Mouse (Mus musculus) kidney, adult 11 months (tissue): ENCODE results near the gene Ulk3.
A peak's percentile ranks its signal among the peaks of the same experiment; 100 is the strongest.

Experiments used
- DNase-seq: peaks from one replicate; pipeline ENCODE4 v3.0.0; 2022

The Ulk3 gene

DNA sequence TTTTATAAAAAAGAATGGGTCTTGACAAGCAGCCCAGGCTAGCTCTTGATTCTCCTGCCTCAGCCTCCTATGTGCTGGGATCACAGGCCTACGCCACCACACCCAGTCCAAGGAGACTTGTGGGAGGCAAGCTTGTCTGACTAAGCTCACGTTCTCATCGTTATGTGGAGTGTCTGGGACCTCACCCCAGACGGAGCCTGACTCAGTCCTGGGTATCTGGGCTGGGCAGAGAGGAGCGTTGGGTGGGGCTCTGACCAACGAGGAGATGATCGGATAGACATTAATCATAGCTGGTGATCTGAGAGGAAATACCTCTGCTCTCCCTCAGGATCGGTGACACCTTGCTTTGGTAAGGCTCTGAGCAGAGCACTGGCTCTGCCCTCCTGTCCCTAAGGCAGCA, 29.6 kb downstream of the Ulk3 start:
- DNase-seq = no peak

DNA sequence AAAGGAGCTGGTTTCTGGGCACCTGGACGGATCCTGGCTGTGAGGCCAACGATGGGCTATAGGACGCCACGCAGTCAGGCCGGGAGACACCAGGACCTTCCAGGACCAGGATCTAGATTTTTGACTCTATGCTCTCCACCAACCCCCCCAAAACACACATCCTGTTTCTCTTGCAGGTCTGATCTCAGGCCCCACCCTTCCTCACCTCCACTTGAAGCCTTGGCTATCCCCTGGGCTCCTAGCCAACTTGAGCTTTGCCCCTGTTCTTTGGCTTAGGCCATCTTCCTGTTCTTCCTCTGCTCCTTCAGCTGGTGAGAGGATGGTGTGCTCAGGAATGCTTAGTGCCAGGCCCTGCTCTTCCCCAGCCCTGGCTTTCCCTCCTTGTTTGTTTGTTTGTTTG, 31.4 kb downstream of the Ulk3 start, which contains the start of gene Lman1l:
Lman1l (minus strand) TSS at position 101 of the 400 bp plus-strand sequence.
- DNase-seq = no peak

DNA sequence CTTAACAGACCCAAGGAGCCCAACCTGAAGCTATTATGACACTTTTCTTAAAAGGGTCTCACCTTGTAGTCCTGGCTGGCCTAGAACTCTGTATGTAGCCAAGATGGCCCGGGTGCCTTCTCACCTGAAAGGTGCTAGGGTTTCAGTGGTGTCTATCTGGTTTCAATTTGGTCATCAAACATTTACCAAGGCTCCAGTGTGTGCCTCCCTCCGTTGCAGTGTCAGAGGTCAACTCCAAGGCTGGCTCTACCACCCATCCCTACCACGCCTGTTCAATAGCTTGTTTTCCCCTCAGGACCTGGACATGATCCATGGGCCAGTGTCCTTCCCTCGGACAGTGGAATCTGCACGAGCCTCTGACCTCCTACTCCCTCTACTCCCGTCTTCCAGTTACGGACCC, 35.0 kb downstream of the Ulk3 start:
- no peak for DNase-seq

DNA sequence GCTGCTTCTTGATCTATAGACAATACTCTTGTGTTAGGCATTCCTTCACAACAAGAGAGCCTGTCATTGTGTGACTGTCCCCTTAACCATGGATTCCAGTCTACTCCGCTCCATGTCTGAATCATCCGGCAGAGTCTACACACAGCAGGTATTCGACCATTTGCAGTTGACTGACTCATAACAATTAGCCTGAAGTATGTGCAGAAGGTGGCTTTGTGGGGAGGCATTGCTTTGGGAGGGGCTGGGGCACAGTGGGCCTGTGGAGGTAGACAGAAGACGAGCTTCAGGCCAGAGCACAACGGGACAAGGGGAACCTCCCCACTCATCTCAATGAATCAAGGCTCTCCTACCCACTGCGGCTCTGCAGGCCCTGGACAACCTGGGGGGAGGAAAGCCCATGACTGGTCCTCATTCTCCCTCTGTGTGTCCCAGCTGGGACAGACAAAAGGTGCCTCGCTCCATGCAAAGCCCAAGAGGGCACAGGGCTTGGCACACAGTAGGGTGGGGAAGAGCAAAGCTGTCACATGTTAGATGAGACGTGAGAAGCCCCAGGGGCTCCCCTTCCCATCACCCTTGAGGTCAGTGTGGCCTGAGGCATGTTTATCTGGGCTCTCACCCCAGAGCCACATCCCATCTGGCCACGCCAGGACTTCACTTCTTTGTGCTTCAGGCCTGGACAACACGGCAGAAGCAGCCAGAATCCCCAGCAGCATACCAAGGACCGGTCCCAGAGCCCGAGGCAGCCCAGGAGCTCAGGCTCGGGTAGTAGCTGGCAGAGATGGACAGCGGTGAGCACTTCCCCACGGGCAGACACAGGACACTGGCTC, 36.6 kb downstream of the Ulk3 start:
- no peak for DNase-seq

DNA sequence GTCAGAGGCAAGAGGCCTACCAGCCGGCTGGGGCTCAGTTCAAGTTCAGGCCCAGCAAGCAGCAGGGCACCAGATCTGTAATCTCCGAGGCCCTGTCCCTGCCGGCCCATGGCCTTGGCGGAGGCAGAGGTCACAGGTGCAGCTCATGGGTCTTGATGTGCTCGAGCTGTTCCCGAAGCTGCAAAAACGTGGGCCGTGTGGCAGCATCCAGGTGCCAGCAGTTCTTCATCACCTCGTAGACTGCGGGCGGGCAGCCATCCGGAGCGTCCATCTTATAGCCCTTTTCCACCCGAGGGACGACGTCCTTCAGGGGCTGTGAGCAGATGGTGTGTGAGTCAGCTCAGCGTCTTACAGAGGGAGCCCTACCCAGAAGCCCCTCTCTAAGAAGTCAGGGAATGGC, 37.9 kb downstream of the Ulk3 start:
- no peak for DNase-seq

DNA sequence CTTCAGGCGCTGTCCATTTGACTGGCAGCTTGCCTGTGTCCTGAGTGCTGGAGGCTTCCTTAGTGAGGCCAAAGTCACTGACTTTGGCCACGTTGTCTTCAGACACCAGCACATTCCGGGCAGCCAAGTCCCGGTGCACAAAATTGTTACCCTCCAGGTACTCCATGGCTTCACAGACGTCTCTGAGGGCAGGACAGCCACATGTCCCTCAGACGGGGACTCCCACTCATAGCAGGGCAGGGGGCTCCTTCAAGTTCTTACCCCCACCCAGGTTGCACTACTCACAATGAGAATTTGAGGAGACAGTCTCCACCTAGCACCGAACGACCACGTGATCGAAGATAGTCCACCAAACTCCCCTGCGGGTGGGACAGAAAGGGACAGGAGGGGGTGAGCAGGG, 38.6 kb downstream of the Ulk3 start:
- DNase-seq = no peak

DNA sequence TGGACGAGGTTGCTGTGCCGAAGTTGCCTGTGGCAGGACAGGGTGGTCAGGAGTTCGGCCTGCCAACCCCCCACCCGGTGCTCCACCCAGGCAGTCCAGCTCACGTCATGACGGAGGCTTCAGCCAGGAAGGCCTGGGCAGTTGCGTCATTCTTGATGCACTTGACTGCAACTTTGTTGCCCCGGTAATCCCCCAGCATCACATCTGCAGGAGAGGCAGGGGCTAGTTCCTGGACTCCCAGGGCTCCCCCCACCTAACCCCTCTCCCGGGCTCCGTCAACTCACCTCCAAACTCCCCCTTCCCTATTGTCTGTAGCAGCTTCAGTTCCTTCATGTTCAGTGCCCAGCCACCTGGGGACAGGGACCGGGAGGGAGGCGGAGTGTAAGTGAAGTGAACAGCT, 39.5 kb downstream of the Ulk3 start:
- DNase-seq = no peak

DNA sequence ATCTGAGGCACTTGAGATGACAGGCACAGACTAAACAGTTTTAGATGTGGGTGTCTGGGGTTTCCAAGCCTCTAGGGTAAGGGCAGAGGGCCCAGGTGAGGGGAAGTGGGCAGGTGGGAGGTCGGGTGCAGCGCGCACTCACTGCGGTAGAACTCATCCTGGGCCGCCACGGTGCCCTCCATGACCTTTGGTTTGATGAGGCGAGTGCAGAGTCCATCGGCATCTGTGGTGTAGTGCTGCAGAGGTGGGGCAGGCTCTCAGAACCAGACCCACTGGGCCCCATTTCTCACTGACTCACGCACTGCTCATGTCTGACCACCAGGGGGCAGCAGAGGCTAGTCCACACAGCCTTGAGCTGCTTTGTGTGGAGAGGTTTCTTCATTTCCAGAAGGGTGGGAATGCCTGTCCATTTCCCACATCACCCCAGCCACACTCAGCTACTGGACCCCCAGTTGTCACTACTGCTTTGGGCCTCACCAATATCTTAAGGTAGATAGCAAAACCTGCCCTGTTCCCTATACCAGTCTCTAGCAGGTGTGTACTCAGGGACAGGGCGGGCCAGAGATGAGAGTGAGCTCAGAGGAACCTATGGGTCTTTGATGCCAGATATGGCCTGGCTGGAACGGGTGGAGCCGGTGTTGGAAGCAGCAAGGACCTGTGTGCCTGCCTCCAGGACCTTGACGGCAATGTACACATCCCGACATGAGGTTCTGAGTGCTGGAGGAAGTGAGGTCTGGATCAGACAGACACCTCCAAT, 40.0 kb downstream of the Ulk3 start:
- peak; percentile 59 for DNase-seq

DNA sequence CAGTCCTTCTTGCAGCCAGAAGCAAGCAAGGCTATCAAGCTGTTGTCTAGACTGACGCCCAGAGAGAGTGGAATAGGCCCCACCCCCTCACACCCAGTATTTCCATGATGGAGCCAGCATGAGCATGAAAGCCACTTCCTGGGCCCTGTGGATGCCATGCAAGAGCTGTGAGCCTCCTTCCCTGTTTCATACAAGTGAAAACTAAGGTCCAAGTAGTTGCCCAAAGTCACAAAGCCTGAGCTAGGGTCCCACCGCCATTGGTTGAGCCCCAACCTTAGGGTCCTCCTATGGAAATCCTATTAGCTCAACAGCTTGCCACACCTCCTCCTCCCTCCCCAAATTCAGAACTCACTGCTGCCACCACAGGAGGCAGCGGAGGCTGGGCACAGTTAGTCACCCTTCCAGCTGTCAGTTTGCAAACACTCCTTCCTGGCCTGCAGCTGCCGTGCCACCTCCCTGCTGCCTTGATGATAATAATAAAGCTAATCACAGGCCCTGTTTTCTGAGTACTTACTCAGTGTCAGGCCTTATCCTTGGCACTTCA, 44.3 kb downstream of the Ulk3 start:
- no peak for DNase-seq

DNA sequence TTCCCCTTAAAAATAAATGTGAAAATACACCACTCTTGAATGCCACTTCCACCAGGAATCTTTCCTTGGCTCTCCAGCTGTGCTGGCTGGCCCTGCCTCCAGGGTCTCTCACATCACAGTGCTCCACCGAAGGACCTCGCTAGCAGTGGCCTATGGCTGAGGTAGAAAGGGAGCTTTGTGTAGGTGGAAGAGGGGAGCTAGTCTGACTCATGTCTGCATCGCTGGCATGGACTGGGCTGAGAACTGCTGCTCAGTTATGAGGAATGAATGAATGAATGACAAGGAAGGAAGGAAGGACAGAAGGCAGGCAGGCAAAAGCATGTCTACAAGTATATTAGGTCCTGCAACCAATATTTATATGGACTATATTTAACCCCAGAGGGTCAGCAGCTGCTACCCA, 48.0 kb downstream of the Ulk3 start:
- no peak for DNase-seq

DNA sequence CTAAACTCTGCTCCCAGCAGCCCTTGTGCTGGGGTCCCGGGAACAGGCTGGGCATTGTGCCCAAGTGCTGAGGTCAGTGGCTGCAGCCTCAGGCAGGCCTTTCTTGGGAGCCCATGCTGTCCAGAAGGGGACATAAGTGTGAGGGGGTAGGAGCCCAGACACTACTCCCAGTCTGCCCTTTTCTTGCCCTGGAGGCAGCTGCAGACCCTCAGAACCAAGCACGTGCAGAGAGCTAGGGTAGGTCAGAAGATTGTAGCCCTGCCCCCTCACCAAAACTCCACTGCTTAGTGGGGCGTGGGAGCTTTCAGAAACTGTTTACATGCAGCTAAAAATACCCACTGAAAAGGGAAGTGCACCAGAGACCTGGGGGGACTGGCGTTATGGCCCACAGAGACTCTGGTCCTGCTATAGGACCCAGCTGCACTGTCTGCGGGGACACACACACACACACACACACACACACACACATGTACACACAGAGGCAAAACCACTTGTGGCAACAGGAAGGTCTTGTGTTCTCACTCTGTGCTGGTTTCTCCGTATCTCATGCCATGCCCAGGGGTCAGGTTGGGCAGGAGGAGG, 48.6 kb downstream of the Ulk3 start:
- DNase-seq = peak; percentile 75

DNA sequence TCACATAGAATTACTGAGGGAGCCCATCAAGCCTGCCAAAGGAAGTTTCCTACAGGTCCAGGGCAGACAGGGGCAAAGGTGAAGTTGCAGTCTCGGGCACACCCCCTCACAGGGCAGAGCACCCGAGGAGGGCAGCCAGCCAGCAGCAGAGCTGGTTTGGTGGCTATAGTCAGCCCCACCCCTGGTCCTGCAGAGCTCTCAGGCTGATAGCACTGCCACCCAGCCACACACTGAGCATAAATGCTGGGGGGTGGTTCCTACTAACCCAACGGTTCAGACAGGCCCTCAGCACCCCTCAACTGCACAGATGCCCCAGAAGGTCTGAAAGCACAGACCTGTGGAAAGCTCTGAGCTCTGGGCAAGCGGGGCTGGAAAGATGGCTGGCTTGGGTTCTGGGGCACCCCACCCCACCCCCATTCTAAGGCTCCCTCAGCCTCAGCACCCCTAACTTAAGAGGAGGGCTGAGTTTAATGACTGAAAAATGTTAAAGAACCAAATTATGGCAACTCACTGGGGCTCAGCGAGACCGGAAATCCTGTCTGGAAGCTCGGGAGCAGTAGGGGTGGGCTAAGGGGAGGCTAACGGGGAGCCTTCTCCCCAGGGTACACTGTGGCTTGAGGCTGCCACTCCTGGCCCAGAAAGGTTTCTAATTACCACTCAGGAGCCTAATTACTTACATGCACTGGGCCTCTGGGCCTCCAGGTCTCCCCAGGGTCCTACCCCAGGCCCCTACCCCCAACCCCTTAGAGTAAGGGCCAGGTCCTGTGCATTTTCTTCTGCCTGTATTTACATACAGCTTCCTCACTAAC, 49.6 kb downstream of the Ulk3 start:
- peak; percentile 90 for DNase-seq

DNA sequence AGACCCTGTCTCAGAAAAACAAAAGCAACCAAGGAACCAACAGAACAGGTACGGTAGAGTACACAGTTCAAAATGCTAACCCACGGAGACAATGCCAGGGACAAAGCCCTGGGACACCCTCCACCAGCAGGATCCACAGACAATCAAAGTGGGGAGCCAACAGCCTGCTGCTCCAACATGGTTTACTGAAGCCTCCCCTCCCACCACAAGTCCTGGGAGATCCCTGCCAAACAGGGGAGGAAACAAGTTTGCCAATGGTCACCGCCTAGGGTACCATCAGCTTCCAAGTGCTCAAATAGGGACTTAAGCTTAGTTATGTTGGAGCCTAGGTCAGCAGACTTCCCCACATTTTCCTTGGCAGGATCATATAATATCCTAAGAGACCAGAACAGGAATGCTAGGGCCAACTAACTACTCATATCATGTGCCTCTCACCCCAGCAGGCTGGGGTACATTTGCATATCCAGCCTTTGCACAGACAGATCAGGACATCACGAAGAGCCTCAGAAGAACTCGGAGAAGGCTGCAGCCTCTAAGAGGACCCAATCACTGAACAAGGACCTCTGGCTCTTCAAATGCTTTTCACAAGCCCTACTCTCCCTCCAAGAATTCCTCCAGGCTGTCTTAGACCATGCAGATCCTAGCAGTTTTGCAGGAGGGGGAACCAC, 50.5 kb downstream of the Ulk3 start:
- no peak for DNase-seq

DNA sequence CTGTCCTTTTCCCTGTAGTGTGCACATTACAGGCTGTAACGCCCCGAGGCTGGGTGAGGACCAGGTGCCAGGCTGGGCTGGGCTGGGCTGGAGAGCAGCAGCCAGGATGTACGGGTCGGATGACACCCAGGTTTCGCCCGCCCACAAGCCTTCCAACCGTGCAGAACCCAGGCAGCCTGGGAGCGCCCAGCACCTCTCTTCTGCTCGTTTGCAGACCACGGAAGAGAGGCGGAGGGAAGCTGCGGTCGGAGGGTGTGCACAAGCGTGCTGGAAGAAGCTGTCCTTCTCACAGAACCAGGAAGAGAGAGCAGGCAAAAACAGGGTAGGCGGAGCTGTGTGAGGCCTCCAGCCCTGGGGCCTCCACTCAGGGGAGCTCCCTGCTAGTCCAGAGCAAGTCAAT, 51.1 kb downstream of the Ulk3 start:
- peak; percentile 47 for DNase-seq

DNA sequence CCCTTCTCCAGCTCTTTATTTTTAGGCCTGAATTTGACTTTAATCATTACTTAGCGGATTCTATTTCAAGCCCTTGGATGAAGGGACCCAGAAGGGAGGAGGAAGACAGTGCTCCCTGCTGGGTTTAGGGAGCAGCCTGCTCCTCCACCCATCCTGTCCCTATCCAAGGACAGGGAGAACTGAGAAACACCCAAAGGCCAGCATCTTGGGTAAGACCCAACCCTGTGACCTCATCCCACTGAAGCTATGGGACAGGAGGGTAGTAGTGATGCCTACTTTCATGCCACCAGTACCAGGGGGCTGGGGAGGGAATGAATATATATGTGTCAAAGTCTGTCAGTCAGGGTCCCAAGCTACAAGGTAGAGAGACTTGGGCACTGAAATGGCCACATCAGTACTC, 51.8 kb downstream of the Ulk3 start:
- DNase-seq = no peak

DNA sequence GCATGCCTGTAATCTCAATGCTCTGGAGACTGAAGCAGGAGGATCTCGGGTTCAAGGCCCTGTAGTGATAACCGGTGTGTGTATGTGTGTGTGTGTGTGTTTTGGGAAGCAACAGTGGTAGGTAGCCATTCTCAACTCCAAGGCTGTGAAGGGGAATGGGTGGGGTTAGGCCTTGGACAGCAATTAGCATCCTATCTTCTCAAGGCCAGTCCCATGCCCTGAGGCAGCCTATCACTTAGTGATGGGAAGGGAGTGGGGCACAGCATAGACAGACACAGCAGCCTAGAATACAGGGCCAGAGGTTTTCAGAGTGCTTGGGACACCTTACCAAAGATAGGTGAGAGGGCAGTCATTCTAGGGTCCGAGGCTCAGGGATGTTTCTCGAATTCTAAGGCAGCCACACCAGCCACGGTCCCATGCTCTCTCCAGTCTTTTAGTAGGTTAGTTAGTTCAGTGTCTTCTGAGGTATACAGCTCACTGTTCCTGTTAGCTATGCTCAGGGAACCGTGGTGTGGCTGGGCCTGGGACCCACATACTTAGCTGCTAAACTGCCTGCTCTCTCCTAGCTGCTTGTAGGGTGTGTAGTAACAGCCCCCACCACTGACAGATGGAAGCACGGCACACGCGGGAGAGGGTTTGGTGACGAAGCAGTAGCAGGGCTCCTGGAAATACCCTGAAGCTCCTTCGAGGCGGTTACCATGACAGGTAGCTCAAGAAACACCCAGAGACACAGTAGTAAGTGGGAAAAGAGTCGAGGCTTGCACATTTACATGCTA, 52.7 kb downstream of the Ulk3 start:
- no peak for DNase-seq

DNA sequence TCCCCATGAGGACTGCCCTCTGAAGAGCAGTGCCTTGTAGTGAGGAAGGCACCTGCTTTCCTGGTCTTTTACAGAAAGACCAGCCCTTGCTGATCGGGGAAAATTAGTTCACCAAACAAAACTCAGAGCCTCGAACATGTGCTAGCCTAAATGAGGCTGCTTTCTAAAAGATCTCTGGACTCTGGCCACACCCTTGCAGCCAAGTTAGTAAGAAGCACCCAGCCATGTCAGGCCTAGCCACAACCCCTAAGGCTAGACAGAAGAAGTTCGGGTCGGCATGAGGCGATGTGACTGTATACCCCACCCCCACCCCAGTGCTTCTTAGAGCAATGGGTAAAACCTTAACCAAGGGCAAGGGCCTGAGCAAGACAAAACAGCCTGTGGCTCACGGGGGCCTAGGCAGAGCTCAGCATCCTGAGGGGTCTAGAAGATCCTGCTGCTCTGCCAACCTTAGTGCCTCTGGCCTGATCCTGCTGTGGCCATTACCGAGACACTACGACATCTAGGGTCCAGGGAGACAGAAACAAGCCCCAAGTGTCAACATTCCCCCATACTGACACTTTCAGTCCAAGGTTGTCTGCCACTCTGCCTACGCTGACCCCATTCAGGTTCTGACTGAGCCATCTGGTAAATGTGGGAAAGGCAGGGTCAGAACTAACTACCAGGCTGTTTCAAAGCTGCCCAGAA, 54.1 kb downstream of the Ulk3 start:
- DNase-seq = peak; percentile 55

DNA sequence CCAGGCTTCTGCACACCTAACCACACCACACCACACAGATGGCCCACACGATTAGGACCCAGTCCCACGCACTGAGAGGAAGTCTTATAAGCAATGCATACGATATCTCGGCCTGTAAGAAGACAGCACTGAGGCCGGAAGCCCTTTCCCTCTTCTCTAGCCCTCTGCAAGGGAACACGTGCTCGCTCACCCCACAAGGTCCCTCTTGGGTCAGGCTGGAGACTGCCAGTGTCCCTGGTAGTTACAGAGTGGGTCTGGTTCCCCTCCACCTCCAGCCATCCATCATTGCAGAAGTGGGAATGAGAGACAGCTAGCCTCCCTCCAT, 54.6 kb downstream of the Ulk3 start:
- no peak for DNase-seq

DNA sequence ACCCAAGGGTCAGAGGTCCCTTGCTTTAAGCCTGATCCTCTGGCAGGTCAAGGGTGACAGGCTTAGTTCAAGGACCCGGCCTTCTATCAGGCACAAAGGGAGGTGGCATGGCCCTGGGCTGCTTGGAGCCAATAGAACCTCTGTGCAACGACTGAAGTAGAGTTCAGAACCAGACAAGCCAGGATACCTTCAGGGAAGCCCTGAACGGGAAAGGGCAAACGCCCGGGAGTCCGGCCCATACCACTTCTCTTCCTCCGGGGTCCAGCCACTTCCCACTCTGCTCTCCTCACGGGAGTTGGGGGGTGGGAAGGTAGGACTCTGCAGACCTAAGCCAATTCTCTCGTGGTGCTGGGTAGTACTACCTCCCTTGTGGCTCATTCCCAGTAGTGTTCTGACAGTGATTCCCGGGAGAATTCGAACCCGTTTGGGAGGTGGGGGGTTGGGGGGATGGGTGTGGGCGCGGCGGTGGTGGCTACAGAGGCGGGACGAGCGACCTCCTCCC, 55.2 kb downstream of the Ulk3 start:
- no peak for DNase-seq
